Mouse (Mus musculus) olfactory bulb, adult 2 months (tissue): ENCODE measurements around the gene Trp53bp2.

Experiments used
- CTCF ChIP-seq: fragments of 200-500 bp; IDR thresholded peaks from 2 replicates; pipeline ENCODE4 v1.5.1; 2012; ENCODE audit warnings: low read depth, mild to moderate bottlenecking, low read length, moderate library complexity; ENCODE audit not compliant: insufficient read depth
- POLR2A ChIP-seq: fragments of 200-500 bp; IDR thresholded peaks from 2 replicates; pipeline ENCODE4 v1.6.1; 2012; ENCODE audit warnings: mild to moderate bottlenecking, low read depth, low read length, moderate library complexity; ENCODE audit not compliant: insufficient read depth

DNA sequence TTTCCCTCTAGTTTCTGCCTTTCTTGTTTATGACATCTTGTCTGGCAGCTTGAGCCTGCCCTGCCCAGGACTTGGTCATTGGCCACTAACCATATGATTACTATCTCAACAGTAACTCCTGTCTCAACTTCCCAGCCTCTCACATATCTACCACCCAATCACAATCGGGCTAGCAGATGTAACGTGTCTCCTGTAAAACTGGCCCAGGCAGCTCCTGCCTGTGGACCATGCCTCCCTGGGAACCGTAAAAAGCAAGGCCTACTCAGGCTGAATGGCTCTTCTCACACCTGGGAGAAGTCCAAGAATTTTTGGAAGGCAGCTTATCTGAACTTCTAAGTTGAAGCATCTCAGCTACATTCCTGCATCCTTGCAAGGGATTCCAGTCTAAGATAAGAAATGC, 10.2 kb upstream of the Trp53bp2 start:
- TF ChIP-seq CTCF = no peak
- no peak for TF ChIP-seq POLR2A
